Comparison of ENCODE assay signal across 10 mouse cellular contexts in genomic region chr17:70873778-70874124, GRCm38 (mm10). TPM values are rescaled to one million over a fixed set of nuclear protein-coding genes. Genes with fewer than 3 reads are reported as not detected.
DNase-seq lines count a peak whose midpoint lies in the region; ATAC-seq and TF ChIP-seq lines count a peak whose summit lies in the region.
"Had no signal": no experiment of that assay in that cellular context is flagged by ENCODE, and none has a peak within 500 bp of the region (broad histone marks: within the 10 kb centered on the region; RNA-seq: fewer than 3 reads in every experiment).

No protein-coding gene starts in this region.

- TF ChIP-seq POLR2A in ES-Bruce4 (IDR thresholded peaks at IDR 0.05; ENCODE audit: insufficient read depth, low read length): no peak

- no peak overlapping the region for H3K27ac ChIP-seq in heart, embryonic 10.5 days
- peak overlapping the region; percentile 98 for H3K27ac ChIP-seq in ES-Bruce4 (ENCODE audit: insufficient read depth, low read length)
- no peak overlapping the region for H3K27ac ChIP-seq in forebrain, embryonic 16.5 days (ENCODE audit: low read length)
- H3K27ac ChIP-seq in liver, embryonic 16.5 days (ENCODE audit: low read length): no peak overlapping the region
- H3K27ac ChIP-seq: macrophage had no signal

- peak overlapping the region; percentile 62 for H3K4me2 ChIP-seq in forebrain, embryonic 16.5 days (ENCODE audit: low read length)
- H3K4me2 ChIP-seq in liver, embryonic 16.5 days (ENCODE audit: low read depth, low read length): peak overlapping the region; percentile 57

- H3K9me3 ChIP-seq in heart, embryonic 10.5 days: no peaks in the 10 kb centered on the region
- no peaks in the 10 kb centered on the region for H3K9me3 ChIP-seq in ES-Bruce4 (replicated peaks; ENCODE audit: control insufficient read depth, insufficient read depth, low read length, poor library complexity, severe bottlenecking)
- no peaks in the 10 kb centered on the region for H3K9me3 ChIP-seq in forebrain, embryonic 16.5 days (ENCODE audit: control insufficient read depth, low read length)
- H3K9me3 ChIP-seq in liver, embryonic 16.5 days (replicated peaks; ENCODE audit: control insufficient read depth, low read length): no peaks in the 10 kb centered on the region

- DNase-seq in heart, embryonic 10.5 days (ENCODE audit: low spot score): no peak
- no peak for DNase-seq in heart, adult 8-10 months (ENCODE audit: low spot score)
- DNase-seq in gastrocnemius, adult 8-10 months (ENCODE audit: low spot score in 2 of 2): no peak
- DNase-seq in thymus, postnatal 36 days: no peak
- no peak for DNase-seq in yolk sac, embryonic 10.5 days (ENCODE audit: low spot score)
- DNase-seq: cerebellum, adult 11-12 months had no signal

- peaks cover 21% of the 10 kb centered on the region for H3K4me1 ChIP-seq in heart, embryonic 10.5 days
- H3K4me1 ChIP-seq in ES-Bruce4 (ENCODE audit: control insufficient read depth, insufficient read depth, low read length): no peaks in the 10 kb centered on the region
- H3K4me1 ChIP-seq in forebrain, embryonic 16.5 days (replicated peaks; ENCODE audit: control insufficient read depth, insufficient read depth, low read length): peaks cover 16% of the 10 kb centered on the region
- H3K4me1 ChIP-seq in liver, embryonic 16.5 days (ENCODE audit: control insufficient read depth, low read depth, low read length): no peaks in the 10 kb centered on the region; the same call in 1 of the 2 replicates

- H3K9ac ChIP-seq in ES-Bruce4 (ENCODE audit: low read depth, poor library complexity, severe bottlenecking): peak overlapping the region; percentile 67
- peak overlapping the region; percentile 39; the same call in 1 of the 2 replicates for H3K9ac ChIP-seq in forebrain, embryonic 16.5 days (replicated peaks; ENCODE audit: low read depth, low read length)
- no peak overlapping the region for H3K9ac ChIP-seq in liver, embryonic 16.5 days (ENCODE audit: low read depth, low read length)

- TF ChIP-seq EP300 in ES-Bruce4 (IDR thresholded peaks at IDR 0.05; ENCODE audit: insufficient read depth, low read depth, low read length): no peak

- no peak for TF ChIP-seq CTCF in ES-Bruce4 (IDR thresholded peaks at IDR 0.05; ENCODE audit: low read depth, low read length)

- H3K4me3 ChIP-seq in heart, embryonic 10.5 days: peak overlapping the region; percentile 47
- no peak overlapping the region; the same call in 1 of the 2 replicates for H3K4me3 ChIP-seq in ES-Bruce4 (ENCODE audit: low read depth, low read length)
- peak overlapping the region; percentile 39 for H3K4me3 ChIP-seq in forebrain, embryonic 16.5 days (replicated peaks; ENCODE audit: low read length)
- H3K4me3 ChIP-seq in liver, embryonic 16.5 days (ENCODE audit: low read depth, low read length): peak overlapping the region; percentile 37

- H3K27me3 ChIP-seq in heart, embryonic 10.5 days (ENCODE audit: insufficient read depth, poor library complexity, severe bottlenecking): no peaks in the 10 kb centered on the region
- H3K27me3 ChIP-seq in ES-Bruce4 (ENCODE audit: control insufficient read depth, insufficient read depth, low read length, poor library complexity, severe bottlenecking): no peaks in the 10 kb centered on the region
- H3K27me3 ChIP-seq in forebrain, embryonic 16.5 days (replicated peaks; ENCODE audit: control insufficient read depth, insufficient read depth, low read length): no peaks in the 10 kb centered on the region
- no peaks in the 10 kb centered on the region for H3K27me3 ChIP-seq in liver, embryonic 16.5 days (ENCODE audit: control insufficient read depth, insufficient read depth, low read depth, low read length)

- ATAC-seq in forebrain, embryonic 16.5 days: 0 out of 2 replicates have a peak, but pooled peaks have one; percentile 22
- no peak for ATAC-seq in liver, embryonic 16.5 days (ENCODE audit: low read depth)

- WGBS in heart, embryonic 10.5 days: 52% methylated on average over 7 of the region's 7 CpGs
- WGBS in forebrain, embryonic 16.5 days: 22% methylated on average over 7 of the region's 7 CpGs
- 45% methylated on average over 7 of the region's 7 CpGs for WGBS in liver, embryonic 16.5 days (ENCODE audit: insufficient replicate concordance)

- no peaks in the 10 kb centered on the region for H3K36me3 ChIP-seq in heart, embryonic 10.5 days
- no peaks in the 10 kb centered on the region for H3K36me3 ChIP-seq in ES-Bruce4 (ENCODE audit: control insufficient read depth, insufficient read depth, low read length, poor library complexity, severe bottlenecking)
- H3K36me3 ChIP-seq in forebrain, embryonic 16.5 days (ENCODE audit: control insufficient read depth, insufficient read depth): no peaks in the 10 kb centered on the region
- H3K36me3 ChIP-seq in liver, embryonic 16.5 days (ENCODE audit: control insufficient read depth, insufficient read depth): no peaks in the 10 kb centered on the region

RNA-seq across cellular contexts. Expression of gene Tgif1, which starts 20.4 kb away (rescaled TPM):
- polyA plus RNA-seq in heart, embryonic 10.5 days (2016; fragmentation: Nextera tagmentation; extraction: Ambion mirVana): 31.5 and 58.1 TPM in 2 replicates
- 1 to 10 TPM; 2.8 to 4.8 (median 3.9) TPM for total RNA-seq in heart, adult 8-10 months (2022)
- 218 and 227 TPM in 2 replicates for polyA plus RNA-seq in ES-Bruce4 (2011; ENCODE audit: insufficient read depth, insufficient read length, low read depth, missing spikeins)
- polyA plus RNA-seq in forebrain, embryonic 16.5 days (2015; fragmentation: Nextera tagmentation; extraction: Ambion mirVana): 9.7 and 11.8 TPM in 2 replicates
- 8.9 and 9.0 TPM in 2 replicates for polyA plus RNA-seq in liver, embryonic 16.5 days (2015; fragmentation: Nextera tagmentation; extraction: Ambion mirVana)
- total RNA-seq in gastrocnemius, adult 8-10 months (2022): 1 to 10 TPM; 5.6 to 7.2 (median 5.9) TPM
